Mouse (Mus musculus): ENCODE measurements around the gene Insl6. TPM values are rescaled to one million over a fixed set of nuclear protein-coding genes. Genes with fewer than 3 reads are reported as not detected.

The Insl6 gene
- total and polyA plus RNA-seq, 2 experiments from 2014 or later, result 0.48 to 2.0 TPM

- H3K27ac ChIP-seq (ENCODE audit: low read depth, low read length), result no peak overlapping the region
- no peaks in the 10 kb centered on the region for H3K9me3 ChIP-seq (ENCODE audit: low read length)
- no peak overlapping the region for H3K9ac ChIP-seq
- 21% methylated on average over 3 of the region's 3 CpGs for WGBS
- no peaks in the 10 kb centered on the region for H3K27me3 ChIP-seq (ENCODE audit: insufficient read depth, low read length)
- no peak overlapping the region for H3K4me3 ChIP-seq (ENCODE audit: low read depth, low read length)
- TF ChIP-seq CTCF (IDR thresholded peaks at IDR 0.05; ENCODE audit: low read depth), result no peak
- no peak overlapping the region for H3K4me2 ChIP-seq (ENCODE audit: low read depth)
- H3K4me1 ChIP-seq (ENCODE audit: insufficient read depth), result peaks cover 13% of the 10 kb centered on the region
- no peaks in the 10 kb centered on the region for H3K36me3 ChIP-seq (ENCODE audit: insufficient read depth)
- no peak for ATAC-seq
- DNase-seq, result no peak
Observed at GRCm38 (mm10) chr19:29365105-29365504, 39.9 kb upstream of the Insl6 start.

- 90% methylated on average over 5 of the region's 5 CpGs for WGBS
- Histone ChIP-seq H3K9me3 (ENCODE audit: low read length) (no peaks in the 10 kb centered on the region), H3K27ac (ENCODE audit: low read depth, low read length) (no peak overlapping the region), H3K4me1 (ENCODE audit: insufficient read depth) (peaks cover 13% of the 10 kb centered on the region), H3K36me3 (ENCODE audit: insufficient read depth) (no peaks in the 10 kb centered on the region), H3K4me3 (ENCODE audit: low read depth, low read length) (no peak overlapping the region), H3K9ac (no peak overlapping the region), H3K27me3 (ENCODE audit: insufficient read depth, low read length) (no peaks in the 10 kb centered on the region), H3K4me2 (ENCODE audit: low read depth) (no peak overlapping the region)
- TF ChIP-seq CTCF (IDR thresholded peaks at IDR 0.05; ENCODE audit: low read depth), result no peak
- DNase-seq (no peak), ATAC-seq (no peak)
Observed at GRCm38 (mm10) chr19:29364076-29364475, 38.9 kb upstream of the Insl6 start.

- 93% methylated on average over 7 of the region's 7 CpGs for WGBS
- Histone ChIP-seq H3K36me3 (ENCODE audit: insufficient read depth) (peaks cover 2% of the 10 kb centered on the region; the same call in 1 of the 2 replicates), H3K4me2 (ENCODE audit: low read depth) (no peak overlapping the region), H3K9me3 (ENCODE audit: low read length) (no peaks in the 10 kb centered on the region), H3K4me3 (ENCODE audit: low read depth, low read length) (no peak overlapping the region), H3K27me3 (ENCODE audit: insufficient read depth, low read length) (no peaks in the 10 kb centered on the region), H3K27ac (ENCODE audit: low read depth, low read length) (no peak overlapping the region), H3K9ac (no peak overlapping the region), H3K4me1 (ENCODE audit: insufficient read depth) (peaks cover 13% of the 10 kb centered on the region)
- TF ChIP-seq CTCF (IDR thresholded peaks at IDR 0.05; ENCODE audit: low read depth), result no peak
- DNase-seq (no peak), ATAC-seq (no peak)
Observed at GRCm38 (mm10) chr19:29363557-29363956, 38.4 kb upstream of the Insl6 start.

- no peaks in the 10 kb centered on the region for H3K27me3 ChIP-seq (ENCODE audit: insufficient read depth, low read length)
- H3K9me3 ChIP-seq (ENCODE audit: low read length), result no peaks in the 10 kb centered on the region
- peak; percentile 27; the same call in 1 of the 2 replicates for ATAC-seq
- peak overlapping the region; percentile 72 for H3K4me3 ChIP-seq (ENCODE audit: low read depth, low read length)
- no peak for TF ChIP-seq CTCF (IDR thresholded peaks at IDR 0.05; ENCODE audit: low read depth)
- H3K36me3 ChIP-seq (ENCODE audit: insufficient read depth), result peaks cover 8% of the 10 kb centered on the region; the same call in 1 of the 2 replicates
- peak overlapping the region; percentile 74 for H3K9ac ChIP-seq
- DNase-seq, result no peak
- H3K4me2 ChIP-seq (ENCODE audit: low read depth), result peak overlapping the region; percentile 90
- H3K4me1 ChIP-seq (ENCODE audit: insufficient read depth), result peaks cover 13% of the 10 kb centered on the region
- H3K27ac ChIP-seq (ENCODE audit: low read depth, low read length), result 0 out of 2 replicates have a peak overlapping the region, but pooled peaks have one; percentile 62
- 47% methylated on average over 13 of the region's 13 CpGs for WGBS
Observed at GRCm38 (mm10) chr19:29362173-29362930, 37.2 kb upstream of the Insl6 start.

GRCm38 (mm10) chr19:29361468-29362130, 36.4 kb upstream of the Insl6 start:
- no peaks in the 10 kb centered on the region for H3K27me3 ChIP-seq (ENCODE audit: insufficient read depth, low read length)
- 2% methylated on average over 33 of the region's 33 CpGs for WGBS
- H3K36me3 ChIP-seq (ENCODE audit: insufficient read depth), result peaks cover 14% of the 10 kb centered on the region; the same call in 1 of the 2 replicates
- H3K4me2 ChIP-seq (ENCODE audit: low read depth), result peak overlapping the region; percentile 90
- peak overlapping the region; percentile 62 for H3K27ac ChIP-seq (ENCODE audit: low read depth, low read length)
- peak overlapping the region; percentile 74 for H3K9ac ChIP-seq
- ATAC-seq (peak; percentile 100), DNase-seq (peak; percentile 95)
- TF ChIP-seq CTCF (IDR thresholded peaks at IDR 0.05; ENCODE audit: low read depth), result no peak
- peak overlapping the region; percentile 72 for H3K4me3 ChIP-seq (ENCODE audit: low read depth, low read length)
- H3K9me3 ChIP-seq (ENCODE audit: low read length), result no peaks in the 10 kb centered on the region
- peaks cover 13% of the 10 kb centered on the region for H3K4me1 ChIP-seq (ENCODE audit: insufficient read depth)

GRCm38 (mm10) chr19:29360251-29360650, 35.1 kb upstream of the Insl6 start:
- Histone ChIP-seq H3K4me2 (ENCODE audit: low read depth) (0 out of 2 replicates have a peak overlapping the region, but pooled peaks have one; percentile 90), H3K27ac (ENCODE audit: low read depth, low read length) (no peak overlapping the region), H3K9ac (no peak overlapping the region), H3K36me3 (ENCODE audit: insufficient read depth) (peaks cover 19% of the 10 kb centered on the region; the same call in 1 of the 2 replicates), H3K4me1 (ENCODE audit: insufficient read depth) (peaks cover 13% of the 10 kb centered on the region), H3K27me3 (ENCODE audit: insufficient read depth, low read length) (no peaks in the 10 kb centered on the region), H3K4me3 (ENCODE audit: low read depth, low read length) (no peak overlapping the region), H3K9me3 (ENCODE audit: low read length) (no peaks in the 10 kb centered on the region)
- DNase-seq, result no peak
- 88% methylated on average over 5 of the region's 5 CpGs for WGBS
- no peak for TF ChIP-seq CTCF (IDR thresholded peaks at IDR 0.05; ENCODE audit: low read depth)
- no peak for ATAC-seq

GRCm38 (mm10) chr19:29356281-29356680, 31.1 kb upstream of the Insl6 start:
- H3K36me3 ChIP-seq (ENCODE audit: insufficient read depth), result peaks cover 19% of the 10 kb centered on the region
- no peak for ATAC-seq
- H3K27ac ChIP-seq (ENCODE audit: low read depth, low read length), result no peak overlapping the region
- no peaks in the 10 kb centered on the region for H3K27me3 ChIP-seq (ENCODE audit: insufficient read depth, low read length)
- TF ChIP-seq CTCF (IDR thresholded peaks at IDR 0.05; ENCODE audit: low read depth), result no peak
- H3K4me2 ChIP-seq (ENCODE audit: low read depth), result no peak overlapping the region
- DNase-seq, result no peak
- no peaks in the 10 kb centered on the region for H3K9me3 ChIP-seq (ENCODE audit: low read length)
- WGBS, result 90% methylated on average over 11 of the region's 11 CpGs
- H3K4me1 ChIP-seq (ENCODE audit: insufficient read depth), result peaks cover 6% of the 10 kb centered on the region
- H3K4me3 ChIP-seq (ENCODE audit: low read depth, low read length), result no peak overlapping the region
- no peak overlapping the region for H3K9ac ChIP-seq

Data from forebrain, postnatal 0 days (tissue).